Mouse (Mus musculus): Measurements from ENCODE around the gene Ppme1. TPM values are rescaled to one million over a fixed set of nuclear protein-coding genes. Genes with fewer than 3 reads are reported as not detected.

Gene Ppme1
- polyA plus RNA-seq, 1 experiment from 2014 or later, result 54.9 TPM

DNA sequence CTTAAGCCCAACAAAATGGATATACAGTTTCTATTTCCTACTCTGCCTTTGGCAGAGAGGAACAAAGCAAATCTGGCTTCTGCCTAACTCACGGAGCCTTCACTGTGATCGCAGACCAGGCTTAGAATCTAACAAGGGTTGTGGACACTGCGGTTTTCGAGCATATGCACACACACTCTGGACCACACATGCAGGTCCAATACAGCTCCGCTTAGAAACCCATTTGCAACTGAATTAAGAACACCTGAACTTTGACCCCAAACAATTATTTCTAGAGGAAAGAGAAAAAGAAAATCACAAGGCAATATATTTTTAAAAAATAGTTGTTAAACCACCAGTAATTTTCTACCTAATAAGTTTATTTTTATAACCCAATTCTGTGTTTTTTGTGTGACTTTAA, 15.8 kb downstream of the Ppme1 start:
- no peaks in the 10 kb centered on the region for H3K4me1 ChIP-seq (ENCODE audit: control insufficient read depth, insufficient read depth, low read length)
- no peak overlapping the region for H3K4me3 ChIP-seq (ENCODE audit: low read depth, low read length)
- no peaks in the 10 kb centered on the region for H3K27me3 ChIP-seq (ENCODE audit: control insufficient read depth, insufficient read depth, low read length)
- H3K9ac ChIP-seq (replicated peaks; ENCODE audit: low read depth, low read length), result no peak overlapping the region
- no peak overlapping the region for H3K27ac ChIP-seq (ENCODE audit: low read length)
- no peaks in the 10 kb centered on the region; the same call in 1 of the 2 replicates for H3K36me3 ChIP-seq (ENCODE audit: control insufficient read depth, insufficient read depth, low read length)
- ATAC-seq (ENCODE audit: insufficient number of reproducible peaks, insufficient read depth, low FRiP score, low read depth), result no peak
- no peak overlapping the region for H3K4me2 ChIP-seq (replicated peaks; ENCODE audit: low read depth, low read length)
- WGBS, result 67% methylated on average over 5 of the region's 5 CpGs
- no peaks in the 10 kb centered on the region for H3K9me3 ChIP-seq (ENCODE audit: control insufficient read depth, low read depth, low read length)

DNA sequence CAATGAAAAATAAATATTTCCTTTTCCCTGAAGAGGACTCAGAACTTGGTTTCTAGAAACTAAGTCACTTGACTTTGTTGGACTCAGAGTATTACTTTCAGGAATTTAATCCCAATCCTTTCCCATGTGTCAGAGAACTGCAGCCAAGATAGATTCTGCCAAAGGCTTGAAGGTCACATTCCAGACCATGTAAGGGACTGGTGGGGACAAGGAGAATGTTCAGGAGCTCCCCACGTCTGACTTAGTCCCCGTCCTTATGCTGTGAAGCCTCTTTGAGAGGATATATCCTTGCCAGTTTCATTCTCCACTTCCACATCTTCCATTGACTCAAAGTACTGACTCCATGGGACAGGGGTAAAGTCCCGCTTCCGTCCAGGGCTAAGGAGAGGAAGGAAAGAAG, 17.1 kb downstream of the Ppme1 start:
- Histone ChIP-seq H3K9me3 (ENCODE audit: control insufficient read depth, low read depth, low read length) (no peaks in the 10 kb centered on the region), H3K4me2 (replicated peaks; ENCODE audit: low read depth, low read length) (no peak overlapping the region), H3K4me3 (ENCODE audit: low read depth, low read length) (no peak overlapping the region), H3K27ac (ENCODE audit: low read length) (no peak overlapping the region), H3K27me3 (ENCODE audit: control insufficient read depth, insufficient read depth, low read length) (no peaks in the 10 kb centered on the region), H3K9ac (replicated peaks; ENCODE audit: low read depth, low read length) (no peak overlapping the region), H3K36me3 (ENCODE audit: control insufficient read depth, insufficient read depth, low read length) (no peaks in the 10 kb centered on the region; the same call in 1 of the 2 replicates), H3K4me1 (ENCODE audit: control insufficient read depth, insufficient read depth, low read length) (no peaks in the 10 kb centered on the region)
- 73% methylated on average over 4 of the region's 4 CpGs for WGBS
- ATAC-seq (ENCODE audit: insufficient number of reproducible peaks, insufficient read depth, low FRiP score, low read depth), result no peak

DNA sequence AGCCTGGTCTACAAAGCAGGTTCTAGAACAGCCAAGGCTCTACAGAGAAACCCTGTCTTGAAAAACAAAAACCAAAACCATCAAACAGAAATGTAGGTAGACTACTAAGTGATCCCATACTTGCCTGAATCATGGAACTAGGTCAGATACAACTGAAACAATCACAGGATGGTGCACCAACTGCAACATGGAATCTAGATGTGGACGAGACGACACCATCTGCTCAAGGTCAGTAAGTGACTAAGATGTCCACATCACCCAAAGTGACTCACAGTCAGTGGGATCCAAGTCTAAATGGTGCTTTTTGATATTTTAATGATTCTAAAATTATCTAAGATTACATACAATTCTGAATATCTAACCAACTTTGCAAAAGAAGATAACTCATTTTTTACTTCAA, 36.2 kb downstream of the Ppme1 start:
- H3K4me3 ChIP-seq (ENCODE audit: low read depth, low read length), result no peak overlapping the region
- peaks cover 48% of the 10 kb centered on the region for H3K36me3 ChIP-seq (ENCODE audit: control insufficient read depth, insufficient read depth, low read length)
- H3K9ac ChIP-seq (replicated peaks; ENCODE audit: low read depth, low read length), result no peak overlapping the region
- ATAC-seq (ENCODE audit: insufficient number of reproducible peaks, insufficient read depth, low FRiP score, low read depth), result no peak
- H3K27me3 ChIP-seq (ENCODE audit: control insufficient read depth, insufficient read depth, low read length), result no peaks in the 10 kb centered on the region
- no peak overlapping the region for H3K27ac ChIP-seq (ENCODE audit: low read length)
- no peaks in the 10 kb centered on the region for H3K9me3 ChIP-seq (ENCODE audit: control insufficient read depth, low read depth, low read length)
- no peaks in the 10 kb centered on the region for H3K4me1 ChIP-seq (ENCODE audit: control insufficient read depth, insufficient read depth, low read length)
- 92% methylated on average over 2 of the region's 2 CpGs for WGBS
- H3K4me2 ChIP-seq (replicated peaks; ENCODE audit: low read depth, low read length), result no peak overlapping the region

DNA sequence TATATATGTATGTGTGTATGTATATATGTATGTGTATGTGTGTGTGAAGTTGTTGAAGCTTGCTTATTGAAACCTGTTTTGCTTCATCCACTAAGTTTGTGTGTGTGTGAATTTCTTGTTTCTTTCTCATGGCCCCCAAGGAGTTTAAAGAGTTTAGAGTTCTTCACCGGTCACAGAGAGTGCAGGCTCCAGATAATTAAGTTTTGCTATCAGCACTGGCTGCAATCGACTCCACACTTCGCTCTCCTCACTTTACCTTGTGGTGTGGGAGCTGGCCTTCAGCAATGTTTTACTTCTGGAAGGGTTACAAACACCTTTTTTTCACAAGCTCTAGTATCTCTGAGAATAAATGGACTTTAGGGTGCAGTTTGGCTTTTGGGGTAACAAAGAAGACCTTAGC, 40.8 kb downstream of the Ppme1 start:
- no peaks in the 10 kb centered on the region for H3K9me3 ChIP-seq (ENCODE audit: control insufficient read depth, low read depth, low read length)

DNA sequence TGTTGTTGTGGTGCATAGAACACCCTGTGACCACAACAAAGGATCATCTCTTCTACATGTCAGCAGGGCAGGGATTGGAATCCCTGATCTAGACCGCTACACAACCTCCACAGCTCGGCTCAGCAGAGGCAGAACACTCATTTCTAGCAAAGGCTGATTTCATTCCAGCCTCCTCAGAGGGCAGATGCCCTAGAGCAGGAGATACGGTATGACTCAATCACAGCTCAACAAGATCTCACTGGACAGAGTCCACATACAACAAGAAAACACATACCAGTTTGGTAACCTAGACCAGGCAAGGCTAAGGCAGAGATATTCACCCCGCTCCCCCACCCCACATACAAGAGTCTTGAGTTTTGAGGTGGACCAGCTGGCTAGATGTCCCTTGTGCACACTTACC, 43.5 kb downstream of the Ppme1 start:
- H3K27me3 ChIP-seq (ENCODE audit: control insufficient read depth, insufficient read depth, low read length), result no peaks in the 10 kb centered on the region
- no peak overlapping the region for H3K4me2 ChIP-seq (replicated peaks; ENCODE audit: low read depth, low read length)
- no peak for ATAC-seq (ENCODE audit: insufficient number of reproducible peaks, insufficient read depth, low FRiP score, low read depth)
- H3K36me3 ChIP-seq (ENCODE audit: control insufficient read depth, insufficient read depth, low read length), result peaks cover 38% of the 10 kb centered on the region
- no peak overlapping the region for H3K27ac ChIP-seq (ENCODE audit: low read length)
- 83% methylated on average over 4 of the region's 4 CpGs for WGBS
- no peaks in the 10 kb centered on the region for H3K4me1 ChIP-seq (ENCODE audit: control insufficient read depth, insufficient read depth, low read length)
- no peak overlapping the region for H3K4me3 ChIP-seq (ENCODE audit: low read depth, low read length)
- H3K9ac ChIP-seq (replicated peaks; ENCODE audit: low read depth, low read length), result no peak overlapping the region
- no peaks in the 10 kb centered on the region for H3K9me3 ChIP-seq (ENCODE audit: control insufficient read depth, low read depth, low read length)

More for the DNA sequence above, 40.8 kb downstream of the Ppme1 start:
- no peak for ATAC-seq (ENCODE audit: insufficient number of reproducible peaks, insufficient read depth, low FRiP score, low read depth)
- Histone ChIP-seq H3K4me1 (ENCODE audit: control insufficient read depth, insufficient read depth, low read length) (no peaks in the 10 kb centered on the region), H3K4me2 (replicated peaks; ENCODE audit: low read depth, low read length) (no peak overlapping the region), H3K36me3 (ENCODE audit: control insufficient read depth, insufficient read depth, low read length) (peaks cover 59% of the 10 kb centered on the region), H3K27me3 (ENCODE audit: control insufficient read depth, insufficient read depth, low read length) (no peaks in the 10 kb centered on the region), H3K27ac (ENCODE audit: low read length) (no peak overlapping the region), H3K4me3 (ENCODE audit: low read depth, low read length) (no peak overlapping the region), H3K9ac (replicated peaks; ENCODE audit: low read depth, low read length) (no peak overlapping the region)
- WGBS, result 95% methylated on average over 3 of the region's 3 CpGs

DNA sequence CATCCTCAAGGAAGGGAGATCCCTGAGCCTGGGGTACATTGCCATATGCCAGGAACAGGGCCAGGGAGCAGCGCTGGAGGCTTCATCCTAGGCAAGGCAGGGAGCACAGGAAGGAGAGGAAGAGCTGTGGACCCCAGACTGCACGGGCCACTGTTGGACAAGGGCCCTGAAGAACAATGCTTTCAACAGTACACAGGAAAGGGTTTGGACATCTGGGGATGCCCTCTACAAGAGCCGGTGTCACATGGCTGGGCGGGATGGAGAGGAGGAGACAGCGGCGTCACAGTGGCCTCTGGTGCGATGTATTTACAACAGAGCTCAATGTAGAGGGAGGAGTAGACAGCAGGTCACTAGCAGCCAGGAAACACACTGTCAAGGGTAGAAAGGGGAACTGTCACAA, 44.6 kb downstream of the Ppme1 start:
- WGBS, result 89% methylated on average over 7 of the region's 7 CpGs
- H3K27ac ChIP-seq (ENCODE audit: low read length), result no peak overlapping the region
- H3K36me3 ChIP-seq (ENCODE audit: control insufficient read depth, insufficient read depth, low read length), result peaks cover 38% of the 10 kb centered on the region
- no peak for ATAC-seq (ENCODE audit: insufficient number of reproducible peaks, insufficient read depth, low FRiP score, low read depth)
- no peaks in the 10 kb centered on the region for H3K9me3 ChIP-seq (ENCODE audit: control insufficient read depth, low read depth, low read length)
- H3K27me3 ChIP-seq (ENCODE audit: control insufficient read depth, insufficient read depth, low read length), result no peaks in the 10 kb centered on the region
- H3K4me2 ChIP-seq (replicated peaks; ENCODE audit: low read depth, low read length), result no peak overlapping the region
- no peak overlapping the region for H3K9ac ChIP-seq (replicated peaks; ENCODE audit: low read depth, low read length)
- no peak overlapping the region for H3K4me3 ChIP-seq (ENCODE audit: low read depth, low read length)
- no peaks in the 10 kb centered on the region for H3K4me1 ChIP-seq (ENCODE audit: control insufficient read depth, insufficient read depth, low read length)

DNA sequence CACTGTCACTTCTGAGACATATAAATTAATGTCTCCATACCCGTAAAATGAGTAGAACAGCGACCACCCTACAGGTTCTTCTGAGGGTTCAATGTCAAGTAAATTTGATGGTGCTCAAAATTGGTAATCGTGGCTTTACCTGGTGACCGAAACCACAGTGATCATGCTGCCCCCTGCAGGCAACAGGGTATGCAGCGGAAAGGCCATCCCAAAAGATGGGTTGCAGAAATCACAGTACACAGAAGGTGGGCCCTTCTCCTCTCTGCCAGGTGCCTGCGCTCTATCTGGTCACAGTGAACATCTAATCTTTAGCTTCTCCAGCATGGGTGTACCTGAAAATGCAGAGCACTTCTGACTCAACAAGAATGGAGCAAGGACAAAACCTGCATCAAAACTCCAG, 46.6 kb downstream of the Ppme1 start:
- ATAC-seq (ENCODE audit: insufficient number of reproducible peaks, insufficient read depth, low FRiP score, low read depth), result no peak
- no peak overlapping the region for H3K4me3 ChIP-seq (ENCODE audit: low read depth, low read length)

DNA sequence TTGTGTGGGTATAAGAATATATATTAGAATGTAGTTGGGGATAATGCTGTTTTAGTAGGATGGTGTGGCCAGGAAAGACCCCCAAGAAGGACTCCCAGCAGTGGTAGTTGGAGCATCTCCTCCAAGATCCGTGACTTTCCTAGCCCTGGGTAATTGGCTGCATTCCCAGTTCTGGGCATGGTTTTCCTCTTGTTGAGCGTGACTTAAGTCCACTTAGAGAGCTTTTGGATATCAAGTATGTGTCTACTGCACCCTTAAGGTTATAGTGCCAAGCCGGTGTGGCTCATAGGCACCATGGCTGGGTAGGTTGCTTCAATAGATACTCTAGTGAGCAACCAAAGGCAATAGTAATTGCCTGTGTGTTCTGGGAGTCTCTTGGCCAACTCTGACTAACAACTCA, 48.4 kb downstream of the Ppme1 start:
- Histone ChIP-seq H3K9me3 (ENCODE audit: control insufficient read depth, low read depth, low read length) (no peaks in the 10 kb centered on the region), H3K4me1 (ENCODE audit: control insufficient read depth, insufficient read depth, low read length) (no peaks in the 10 kb centered on the region), H3K36me3 (ENCODE audit: control insufficient read depth, insufficient read depth, low read length) (peaks cover 14% of the 10 kb centered on the region; the same call in 1 of the 2 replicates), H3K27me3 (ENCODE audit: control insufficient read depth, insufficient read depth, low read length) (no peaks in the 10 kb centered on the region), H3K4me3 (ENCODE audit: low read depth, low read length) (no peak overlapping the region), H3K9ac (replicated peaks; ENCODE audit: low read depth, low read length) (no peak overlapping the region), H3K27ac (ENCODE audit: low read length) (no peak overlapping the region), H3K4me2 (replicated peaks; ENCODE audit: low read depth, low read length) (no peak overlapping the region)
- no peak for ATAC-seq (ENCODE audit: insufficient number of reproducible peaks, insufficient read depth, low FRiP score, low read depth)
- WGBS, result 82% methylated on average over 3 of the region's 3 CpGs

More for the DNA sequence above, 46.6 kb downstream of the Ppme1 start:
- H3K36me3 ChIP-seq (ENCODE audit: control insufficient read depth, insufficient read depth, low read length), result peaks cover 19% of the 10 kb centered on the region; the same call in 1 of the 2 replicates
- no peaks in the 10 kb centered on the region for H3K27me3 ChIP-seq (ENCODE audit: control insufficient read depth, insufficient read depth, low read length)
- H3K4me1 ChIP-seq (ENCODE audit: control insufficient read depth, insufficient read depth, low read length), result no peaks in the 10 kb centered on the region
- H3K9me3 ChIP-seq (ENCODE audit: control insufficient read depth, low read depth, low read length), result no peaks in the 10 kb centered on the region
- no peak overlapping the region for H3K27ac ChIP-seq (ENCODE audit: low read length)
- no peak overlapping the region for H3K4me2 ChIP-seq (replicated peaks; ENCODE audit: low read depth, low read length)
- H3K9ac ChIP-seq (replicated peaks; ENCODE audit: low read depth, low read length), result no peak overlapping the region
- 75% methylated on average over 6 of the region's 6 CpGs for WGBS

DNA sequence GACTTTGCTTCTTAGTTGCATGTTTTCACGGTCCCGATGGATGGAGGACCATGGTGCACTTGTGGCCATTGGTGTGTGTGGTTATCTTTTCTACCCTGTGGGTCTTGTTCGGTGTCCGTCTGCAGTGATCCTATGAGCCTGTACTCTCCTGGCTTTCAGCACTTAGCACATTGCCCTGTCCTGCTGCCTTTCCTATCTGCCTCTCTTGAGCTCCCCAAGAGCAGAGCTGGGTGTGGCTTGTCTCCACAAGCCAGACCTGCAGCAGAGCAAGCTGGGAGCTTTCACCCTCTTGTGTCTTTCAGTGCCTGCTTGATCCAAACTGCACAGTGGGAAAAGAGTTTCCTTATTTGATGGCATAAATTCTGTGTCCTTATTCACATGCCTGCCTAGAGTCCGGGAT, 54.6 kb downstream of the Ppme1 start:
- WGBS, result 91% methylated on average over 5 of the region's 5 CpGs
- no peak overlapping the region for H3K4me2 ChIP-seq (replicated peaks; ENCODE audit: low read depth, low read length)
- no peaks in the 10 kb centered on the region for H3K27me3 ChIP-seq (ENCODE audit: control insufficient read depth, insufficient read depth, low read length)
- H3K36me3 ChIP-seq (ENCODE audit: control insufficient read depth, insufficient read depth, low read length), result no peaks in the 10 kb centered on the region
- no peak overlapping the region for H3K4me3 ChIP-seq (ENCODE audit: low read depth, low read length)
- no peak for ATAC-seq (ENCODE audit: insufficient number of reproducible peaks, insufficient read depth, low FRiP score, low read depth)
- H3K4me1 ChIP-seq (ENCODE audit: control insufficient read depth, insufficient read depth, low read length), result no peaks in the 10 kb centered on the region
- no peak overlapping the region for H3K27ac ChIP-seq (ENCODE audit: low read length)
- no peak overlapping the region for H3K9ac ChIP-seq (replicated peaks; ENCODE audit: low read depth, low read length)
- H3K9me3 ChIP-seq (ENCODE audit: control insufficient read depth, low read depth, low read length), result no peaks in the 10 kb centered on the region

Measured in stomach, embryonic 14.5 days (tissue).